Mouse (Mus musculus): ENCODE results near the gene Pknox1. TPM values are rescaled to one million over a fixed set of nuclear protein-coding genes. Genes with fewer than 3 reads are reported as not detected.

Pknox1 gene
- polyA plus RNA-seq, 1 experiment = 18.0 TPM

GRCm38 (mm10) chr17:31636942-31637811 is 72.6 kb downstream of the Pknox1 start, which contains the start of gene Cbs:
Cbs (minus strand) TSS chr17:31637238.
- Histone ChIP-seq H3K4me3 (ENCODE audit: insufficient read depth, low read length) (peak within 1 kb of the TSS; percentile 66), H3K4me1 (ENCODE audit: control insufficient read depth, insufficient read depth, low read length) (no peaks in the 10 kb centered on the region; the same call in 1 of the 2 replicates), H3K27ac (ENCODE audit: insufficient read depth, low read length) (peak within 1 kb of the TSS; percentile 70)
- no peak for TF ChIP-seq CTCF (IDR thresholded peaks at IDR 0.05; ENCODE audit: extremely low read depth, insufficient read depth, low read length)
- peak; percentile 27; the same call in 1 of the 2 replicates for TF ChIP-seq POLR2A (IDR thresholded peaks at IDR 0.05; ENCODE audit: extremely low read depth, insufficient read depth, low read length)

DNA sequence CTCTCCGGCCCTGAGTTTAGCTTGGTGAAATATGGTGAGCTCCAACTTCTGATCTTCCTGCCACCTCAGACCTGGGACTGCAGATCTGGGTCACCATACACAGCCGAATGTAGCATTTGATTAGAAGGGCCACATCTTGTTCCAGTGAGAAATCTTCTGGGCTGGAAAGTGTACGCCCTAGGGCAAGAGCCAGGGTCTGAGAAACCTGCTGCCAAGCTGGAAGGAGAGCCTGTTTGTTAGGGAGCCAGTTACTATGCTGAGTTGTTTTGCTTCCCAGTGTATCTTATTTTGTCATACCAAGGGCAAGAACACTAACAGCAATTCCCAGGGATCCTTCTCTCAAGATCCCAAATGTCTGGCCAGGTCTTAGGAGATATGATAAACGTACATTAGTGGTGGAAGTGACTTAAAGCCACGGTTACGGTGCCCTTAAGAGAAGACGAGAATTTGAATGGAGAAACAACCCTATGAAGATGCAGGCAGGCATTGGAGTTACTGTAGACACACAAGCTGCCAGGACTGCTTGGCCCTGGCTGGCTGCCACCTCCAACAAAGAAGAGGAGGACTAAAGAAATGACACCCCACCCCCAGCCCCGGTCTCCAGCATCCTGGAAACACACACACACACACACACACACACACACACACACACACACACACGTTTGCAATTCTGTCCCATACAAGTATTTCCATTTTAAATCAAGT is 73.5 kb downstream of the Pknox1 start:
- H3K4me1 ChIP-seq (ENCODE audit: control insufficient read depth, insufficient read depth, low read length) = no peaks in the 10 kb centered on the region; the same call in 1 of the 2 replicates
- peak overlapping the region; percentile 49 for H3K27ac ChIP-seq (ENCODE audit: insufficient read depth, low read length)
- no peak for TF ChIP-seq POLR2A (IDR thresholded peaks at IDR 0.05; ENCODE audit: extremely low read depth, insufficient read depth, low read length)
- no peak for TF ChIP-seq CTCF (IDR thresholded peaks at IDR 0.05; ENCODE audit: extremely low read depth, insufficient read depth, low read length)
- no peak overlapping the region for H3K4me3 ChIP-seq (ENCODE audit: insufficient read depth, low read length)

GRCm38 (mm10) chr17:31639651-31640050 is 75.1 kb downstream of the Pknox1 start:
- TF ChIP-seq CTCF (IDR thresholded peaks at IDR 0.05; ENCODE audit: extremely low read depth, insufficient read depth, low read length) (no peak), POLR2A (IDR thresholded peaks at IDR 0.05; ENCODE audit: extremely low read depth, insufficient read depth, low read length) (no peak)
- H3K4me3 ChIP-seq (ENCODE audit: insufficient read depth, low read length) = no peak overlapping the region
- H3K27ac ChIP-seq (ENCODE audit: insufficient read depth, low read length) = no peak overlapping the region
- no peaks in the 10 kb centered on the region; the same call in 1 of the 2 replicates for H3K4me1 ChIP-seq (ENCODE audit: control insufficient read depth, insufficient read depth, low read length)

- Histone ChIP-seq H3K27ac (ENCODE audit: insufficient read depth, low read length) (no peak overlapping the region), H3K4me3 (ENCODE audit: insufficient read depth, low read length) (no peak overlapping the region), H3K4me1 (ENCODE audit: control insufficient read depth, insufficient read depth, low read length) (no peaks in the 10 kb centered on the region; the same call in 1 of the 2 replicates)
- no peak for TF ChIP-seq POLR2A (IDR thresholded peaks at IDR 0.05; ENCODE audit: extremely low read depth, insufficient read depth, low read length)
- TF ChIP-seq CTCF (IDR thresholded peaks at IDR 0.05; ENCODE audit: extremely low read depth, insufficient read depth, low read length) = no peak
Observed at GRCm38 (mm10) chr17:31642331-31642730, 77.8 kb downstream of the Pknox1 start.

GRCm38 (mm10) chr17:31642913-31643312 is 78.4 kb downstream of the Pknox1 start:
- Histone ChIP-seq H3K4me3 (ENCODE audit: insufficient read depth, low read length) (no peak overlapping the region), H3K4me1 (ENCODE audit: control insufficient read depth, insufficient read depth, low read length) (no peaks in the 10 kb centered on the region), H3K27ac (ENCODE audit: insufficient read depth, low read length) (no peak overlapping the region)
- TF ChIP-seq POLR2A (IDR thresholded peaks at IDR 0.05; ENCODE audit: extremely low read depth, insufficient read depth, low read length) = no peak
- TF ChIP-seq CTCF (IDR thresholded peaks at IDR 0.05; ENCODE audit: extremely low read depth, insufficient read depth, low read length) = no peak

DNA sequence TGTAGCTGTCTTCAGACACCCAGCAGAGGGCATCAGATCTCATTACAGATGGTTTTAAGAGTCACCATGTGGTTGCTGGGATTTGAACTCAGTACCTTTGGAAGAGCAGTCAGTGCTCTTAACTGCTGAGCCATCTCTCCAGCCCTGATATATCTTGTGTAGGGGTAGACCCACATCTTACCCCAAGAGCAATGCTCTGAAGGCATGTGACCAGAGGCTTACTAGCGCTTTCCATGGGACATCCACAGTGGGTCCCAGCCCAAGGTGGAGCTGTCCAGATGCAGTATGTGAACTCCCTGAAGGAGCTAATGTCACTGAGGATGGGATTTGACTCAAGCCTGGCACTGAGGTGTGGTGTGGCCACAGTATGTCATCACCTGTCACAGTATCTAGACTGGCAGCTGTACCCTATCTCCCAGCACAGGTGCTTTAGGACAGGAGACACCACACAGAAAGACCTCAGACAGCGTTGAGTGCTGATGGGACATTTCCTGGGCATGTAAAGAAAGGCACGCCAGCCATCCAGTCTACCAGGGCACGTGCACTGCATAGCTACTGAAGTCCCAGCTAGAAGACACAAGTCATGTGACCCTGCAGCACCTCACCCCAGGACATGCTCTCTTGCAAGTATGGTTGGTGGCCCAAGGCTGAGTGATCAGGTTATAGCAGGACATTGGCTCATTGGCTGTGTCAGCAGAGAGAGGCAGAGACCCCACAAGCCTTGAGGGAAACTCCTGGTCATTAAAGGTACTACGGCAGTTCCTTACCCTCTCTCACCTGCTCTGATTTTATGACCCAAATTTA is 81.9 kb downstream of the Pknox1 start:
- TF ChIP-seq POLR2A (IDR thresholded peaks at IDR 0.05; ENCODE audit: extremely low read depth, insufficient read depth, low read length) = no peak
- TF ChIP-seq CTCF (IDR thresholded peaks at IDR 0.05; ENCODE audit: extremely low read depth, insufficient read depth, low read length) = no peak
- H3K4me1 ChIP-seq (ENCODE audit: control insufficient read depth, insufficient read depth, low read length) = no peaks in the 10 kb centered on the region
- no peak overlapping the region for H3K4me3 ChIP-seq (ENCODE audit: insufficient read depth, low read length)
- no peak overlapping the region for H3K27ac ChIP-seq (ENCODE audit: insufficient read depth, low read length)

DNA sequence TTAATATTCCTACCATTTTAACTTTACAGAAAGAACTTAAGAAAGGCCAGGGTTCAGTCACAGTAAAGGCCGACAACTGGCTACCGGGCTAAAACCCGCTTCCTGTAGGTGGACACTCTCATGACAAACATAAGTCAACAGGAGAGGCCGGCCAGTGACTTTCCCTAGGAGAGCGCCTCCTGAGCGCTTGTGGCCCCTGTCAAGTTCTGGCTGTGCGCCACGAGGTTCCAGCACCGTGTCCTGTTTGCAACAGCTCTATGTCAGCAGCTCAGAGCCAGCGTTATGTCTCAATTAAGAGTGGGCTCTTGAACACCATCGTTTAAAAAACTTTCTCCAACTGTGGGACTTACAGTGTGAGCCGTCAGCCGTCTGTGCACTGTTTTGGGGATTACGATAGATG is 87.6 kb downstream of the Pknox1 start:
- Histone ChIP-seq H3K4me3 (ENCODE audit: insufficient read depth, low read length) (no peak overlapping the region), H3K27ac (ENCODE audit: insufficient read depth, low read length) (no peak overlapping the region), H3K4me1 (ENCODE audit: control insufficient read depth, insufficient read depth, low read length) (peaks cover under 1% of the 10 kb centered on the region; the same call in 1 of the 2 replicates)
- TF ChIP-seq POLR2A (IDR thresholded peaks at IDR 0.05; ENCODE audit: extremely low read depth, insufficient read depth, low read length) (no peak), CTCF (IDR thresholded peaks at IDR 0.05; ENCODE audit: extremely low read depth, insufficient read depth, low read length) (no peak)

DNA sequence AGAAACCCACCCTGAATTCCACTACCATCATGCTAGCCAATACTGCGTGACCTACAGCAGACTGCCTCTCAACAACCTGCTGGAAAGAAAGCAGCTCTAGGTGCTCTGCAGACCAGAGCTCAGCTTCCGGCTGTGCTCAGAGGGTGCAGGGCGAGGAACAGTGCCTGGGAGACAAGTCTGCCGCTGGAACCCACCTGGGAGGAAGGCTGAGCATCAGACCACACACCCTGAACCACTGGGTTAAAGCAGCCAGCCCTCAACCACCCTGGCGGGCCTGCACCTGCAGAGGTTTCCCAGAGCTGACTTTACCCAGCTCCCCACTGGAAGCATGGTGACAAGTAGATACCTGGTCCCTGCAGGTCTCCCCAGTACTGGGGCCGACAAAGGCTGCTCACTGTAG is 88.7 kb downstream of the Pknox1 start:
- Histone ChIP-seq H3K4me3 (ENCODE audit: insufficient read depth, low read length) (no peak overlapping the region), H3K27ac (ENCODE audit: insufficient read depth, low read length) (no peak overlapping the region), H3K4me1 (ENCODE audit: control insufficient read depth, insufficient read depth, low read length) (peaks cover 4% of the 10 kb centered on the region; the same call in 1 of the 2 replicates)
- no peak for TF ChIP-seq POLR2A (IDR thresholded peaks at IDR 0.05; ENCODE audit: extremely low read depth, insufficient read depth, low read length)
- TF ChIP-seq CTCF (IDR thresholded peaks at IDR 0.05; ENCODE audit: extremely low read depth, insufficient read depth, low read length) = no peak

DNA sequence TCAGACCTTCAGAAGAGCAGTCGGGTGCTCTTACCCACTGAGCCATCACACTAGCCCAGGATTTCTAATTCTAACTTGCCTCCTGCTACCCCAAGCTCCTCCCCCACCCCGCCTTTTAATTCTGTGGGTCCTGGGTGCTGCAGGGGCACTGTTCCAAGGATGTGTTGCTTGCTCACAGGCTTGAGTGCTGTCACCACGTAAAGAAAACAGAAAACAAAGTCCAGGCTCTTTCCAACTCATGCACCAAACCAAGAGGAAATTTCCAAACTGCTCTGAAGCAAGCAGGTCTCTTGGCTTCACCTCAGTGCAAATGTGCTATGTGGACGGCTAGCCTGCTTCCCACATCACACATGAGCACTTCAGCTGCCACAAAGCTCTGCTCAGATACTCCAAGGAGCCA is 90.8 kb downstream of the Pknox1 start:
- H3K27ac ChIP-seq (ENCODE audit: insufficient read depth, low read length) = no peak overlapping the region
- TF ChIP-seq CTCF (IDR thresholded peaks at IDR 0.05; ENCODE audit: extremely low read depth, insufficient read depth, low read length) (no peak), POLR2A (IDR thresholded peaks at IDR 0.05; ENCODE audit: extremely low read depth, insufficient read depth, low read length) (no peak)
- H3K4me3 ChIP-seq (ENCODE audit: insufficient read depth, low read length) = no peak overlapping the region
- peaks cover 4% of the 10 kb centered on the region; the same call in 1 of the 2 replicates for H3K4me1 ChIP-seq (ENCODE audit: control insufficient read depth, insufficient read depth, low read length)

All from cortical plate, adult 2 months (tissue).